Mouse (Mus musculus) embryonic facial prominence, embryonic 15.5 days (tissue): ENCODE measurements around the gene Rpl22l1. TPM values are rescaled to one million over a fixed set of nuclear protein-coding genes. Genes with fewer than 3 reads are reported as not detected.
"Not testable (repeated sequence)": the region's sequence is repeated elsewhere in the genome, so short reads cannot be mapped to it uniquely, and the experiment has no call there.

ENCODE experiments used
- ATAC-seq: fragments of 200-750 bp; cut with Nextera tagmentation; 2 replicates; pipeline ENCODE4 v1.8.0; 2017; ENCODE audit warnings: low read depth, moderate TSS enrichment; ENCODE audit not compliant: insufficient number of reproducible peaks, low FRiP score, low TSS enrichment
- H3K27ac ChIP-seq: fragments of 300-500 bp; sonication (generic); replicated peaks from 2 replicates; pipeline ENCODE4 v1.5.1; 2015; ENCODE audit warnings: mild to moderate bottlenecking, inconsistent platforms
- H3K27me3 ChIP-seq: fragments of 300-500 bp; sonication (generic); 2 replicates; pipeline ENCODE4 v1.6.1; 2015; ENCODE audit warnings: inconsistent platforms
- H3K36me3 ChIP-seq: fragments of 300-500 bp; sonication (generic); 2 replicates; pipeline ENCODE4 v1.6.1; 2015; ENCODE audit warnings: mild to moderate bottlenecking, inconsistent platforms
- H3K4me1 ChIP-seq: fragments of 300-500 bp; sonication (generic); 2 replicates; pipeline ENCODE4 v1.6.1; 2015; ENCODE audit warnings: inconsistent platforms
- H3K4me2 ChIP-seq: fragments of 300-500 bp; sonication (generic); replicated peaks from 2 replicates; pipeline ENCODE4 v1.6.1; 2015; ENCODE audit warnings: mild to moderate bottlenecking, inconsistent platforms
- H3K4me3 ChIP-seq: fragments of 300-500 bp; sonication (generic); replicated peaks from 2 replicates; pipeline ENCODE4 v1.5.1; 2015; ENCODE audit warnings: mild to moderate bottlenecking, inconsistent platforms
- H3K9ac ChIP-seq: fragments of 300-500 bp; sonication (generic); 2 replicates; pipeline ENCODE4 v1.6.1; 2015; ENCODE audit warnings: inconsistent platforms
- H3K9me3 ChIP-seq: fragments of 300-500 bp; sonication (generic); replicated peaks from 2 replicates; pipeline ENCODE4 v1.6.1; 2016; ENCODE audit warnings: inconsistent platforms
- WGBS: fragments of 180-500 bp; shearing (Covaris S2); methylation state at CpG from one replicate; pipeline ENCODE4 v1.1.7; 2015; 5-methylcytosine and 5-hydroxymethylcytosine counted together
- polyA plus RNA-seq: library from polyadenylated mRNA; unstranded; fragments of >200 nt; fragmentation: Nextera tagmentation; extraction: Ambion mirVana; gene quantifications from 2 replicates; pipeline ENCODE4 v1.2.1, GENCODE M21; 2015

Gene Rpl22l1
- 373 and 379 TPM in 2 replicates for polyA plus RNA-seq

DNA sequence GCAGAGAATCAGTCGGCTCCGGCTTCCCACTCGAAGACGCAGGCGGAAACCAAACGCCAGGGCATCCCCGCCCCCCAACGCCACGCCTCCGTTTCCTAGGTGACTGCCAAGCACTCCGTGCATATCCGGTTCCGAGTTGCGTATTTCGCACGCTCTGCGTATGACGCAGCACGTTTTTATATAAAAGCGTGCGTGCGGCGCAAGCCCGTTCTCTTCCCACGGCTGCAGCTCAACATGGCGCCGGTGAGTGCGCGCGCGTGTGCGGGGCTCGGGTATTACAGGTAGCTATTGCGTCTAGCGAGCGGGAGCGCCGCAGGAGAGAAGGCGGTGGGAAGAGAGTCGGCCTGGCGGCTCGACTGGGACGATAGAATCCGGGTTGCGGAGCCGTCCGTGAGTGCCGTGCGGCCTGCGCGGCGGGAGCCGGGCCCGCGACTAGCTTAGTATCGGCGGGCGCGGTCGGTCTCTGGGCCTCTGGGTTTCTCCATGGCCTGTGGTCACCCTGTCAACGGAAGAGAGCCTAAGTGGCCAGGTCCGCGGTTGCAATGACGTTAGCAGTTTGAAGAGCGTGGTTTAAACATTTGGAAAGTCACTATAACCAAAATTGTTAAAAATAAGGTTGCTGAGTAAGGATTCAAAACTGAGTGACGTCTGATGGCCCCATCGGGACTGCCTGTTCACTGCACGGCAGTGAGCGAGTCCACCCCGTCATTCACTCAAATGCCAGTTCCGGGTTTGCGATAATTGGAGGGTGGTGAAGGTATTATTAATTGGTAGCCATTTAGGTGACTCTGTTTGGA lies at the start of gene Rpl22l1:
TSS of gene Rpl22l1 (plus strand) at position 136 of the 797 bp plus-strand sequence.
- peaks cover 10% of the 10 kb centered on the region for H3K4me1 ChIP-seq
- no peaks in the 10 kb centered on the region for H3K27me3 ChIP-seq
- under 1% methylated on average over 72 of the region's 72 CpGs for WGBS
- peak within 1 kb of the TSS; percentile 89 for H3K27ac ChIP-seq
- peaks cover 14% of the 10 kb centered on the region; the same call in 1 of the 2 replicates for H3K36me3 ChIP-seq
- H3K9ac ChIP-seq, result peak within 1 kb of the TSS; percentile 98
- H3K9me3 ChIP-seq, result no peaks in the 10 kb centered on the region
- peak; percentile 100 for ATAC-seq
- peak within 1 kb of the TSS; percentile 56 for H3K4me2 ChIP-seq
- H3K4me3 ChIP-seq, result peak within 1 kb of the TSS; percentile 90

DNA sequence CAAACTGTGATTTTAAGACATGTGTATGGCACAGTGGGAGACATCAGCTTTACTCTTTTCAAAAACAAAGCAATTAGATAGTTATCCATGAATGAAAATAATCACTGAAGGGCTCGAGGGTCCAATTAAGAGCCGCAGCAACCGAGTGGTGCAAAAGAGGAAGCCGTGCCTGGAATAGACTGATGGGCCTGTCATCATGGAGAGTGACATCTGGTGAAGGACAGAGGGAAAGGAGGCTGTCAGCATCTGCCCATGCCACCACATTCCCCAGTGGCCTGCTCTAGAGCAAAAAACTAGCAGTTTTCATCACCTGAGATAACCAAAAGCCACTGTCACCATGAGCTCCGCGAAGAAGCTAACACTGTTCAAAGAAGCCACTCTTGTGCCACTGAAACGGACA lies 49.8 kb upstream of the Rpl22l1 start:
- Histone ChIP-seq H3K4me2 (no peak overlapping the region), H3K9me3 (no peaks in the 10 kb centered on the region), H3K27ac (no peak overlapping the region), H3K4me3 (no peak overlapping the region), H3K27me3 (no peaks in the 10 kb centered on the region), H3K4me1 (no peaks in the 10 kb centered on the region), H3K36me3 (no peaks in the 10 kb centered on the region), H3K9ac (no peak overlapping the region)
- 57% methylated on average over 7 of the region's 7 CpGs for WGBS
- ATAC-seq, result no peak

DNA sequence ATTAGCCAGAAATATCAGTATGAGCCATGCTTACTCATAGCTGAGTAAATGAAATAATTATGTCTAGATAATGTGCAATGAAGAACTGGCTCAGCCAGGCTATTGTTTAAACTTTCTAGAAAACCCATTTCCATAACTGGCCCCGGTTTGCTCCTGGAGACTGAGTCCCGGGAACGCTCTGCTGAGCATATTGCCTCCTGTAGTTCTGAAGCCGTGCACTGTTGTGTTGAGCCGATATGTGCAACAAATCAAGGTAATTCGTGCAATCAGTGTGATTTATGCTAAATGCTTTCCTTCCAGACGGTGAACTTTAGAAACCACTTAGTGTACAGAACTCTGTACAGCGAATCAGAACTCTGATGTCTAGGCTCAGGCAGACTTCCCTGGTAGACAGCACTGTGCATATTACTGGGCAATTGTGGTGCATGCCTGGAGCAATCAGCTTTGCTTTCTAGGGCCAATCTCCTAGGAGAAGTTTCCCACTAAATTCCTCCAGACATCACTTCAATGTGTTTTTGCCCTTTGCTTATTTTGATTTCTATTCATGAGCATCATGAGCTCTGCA lies 43.9 kb upstream of the Rpl22l1 start:
- no peaks in the 10 kb centered on the region for H3K27me3 ChIP-seq
- H3K9ac ChIP-seq, result no peak overlapping the region
- 57% methylated on average over 8 of the region's 8 CpGs for WGBS
- H3K9me3 ChIP-seq, result no peaks in the 10 kb centered on the region
- H3K4me1 ChIP-seq, result no peaks in the 10 kb centered on the region
- no peak overlapping the region for H3K4me3 ChIP-seq
- no peaks in the 10 kb centered on the region for H3K36me3 ChIP-seq
- H3K4me2 ChIP-seq, result no peak overlapping the region
- no peak overlapping the region for H3K27ac ChIP-seq
- ATAC-seq, result no peak

- no peak for ATAC-seq
- no peak overlapping the region for H3K4me3 ChIP-seq
- WGBS, result 84% methylated on average over 4 of the region's 4 CpGs
- H3K27me3 ChIP-seq, result no peaks in the 10 kb centered on the region
- H3K4me2 ChIP-seq, result no peak overlapping the region
- no peak overlapping the region for H3K9ac ChIP-seq
- no peak overlapping the region for H3K27ac ChIP-seq
- no peaks in the 10 kb centered on the region for H3K36me3 ChIP-seq
- H3K9me3 ChIP-seq, result no peaks in the 10 kb centered on the region
- H3K4me1 ChIP-seq, result no peaks in the 10 kb centered on the region
These were observed 38.3 kb upstream of the Rpl22l1 start for GRCm38 (mm10) chr3:28766935-28767334.

- H3K36me3 ChIP-seq, result no peaks in the 10 kb centered on the region
- WGBS, result 64% methylated on average over 3 of the region's 3 CpGs
- H3K4me2 ChIP-seq, result no peak overlapping the region
- H3K27ac ChIP-seq, result no peak overlapping the region
- H3K4me3 ChIP-seq, result no peak overlapping the region
- H3K9ac ChIP-seq, result no peak overlapping the region
- H3K27me3 ChIP-seq, result no peaks in the 10 kb centered on the region
- H3K4me1 ChIP-seq, result no peaks in the 10 kb centered on the region
- H3K9me3 ChIP-seq, result no peaks in the 10 kb centered on the region
- no peak for ATAC-seq
These were observed 37.0 kb upstream of the Rpl22l1 start for GRCm38 (mm10) chr3:28768222-28768621.

DNA sequence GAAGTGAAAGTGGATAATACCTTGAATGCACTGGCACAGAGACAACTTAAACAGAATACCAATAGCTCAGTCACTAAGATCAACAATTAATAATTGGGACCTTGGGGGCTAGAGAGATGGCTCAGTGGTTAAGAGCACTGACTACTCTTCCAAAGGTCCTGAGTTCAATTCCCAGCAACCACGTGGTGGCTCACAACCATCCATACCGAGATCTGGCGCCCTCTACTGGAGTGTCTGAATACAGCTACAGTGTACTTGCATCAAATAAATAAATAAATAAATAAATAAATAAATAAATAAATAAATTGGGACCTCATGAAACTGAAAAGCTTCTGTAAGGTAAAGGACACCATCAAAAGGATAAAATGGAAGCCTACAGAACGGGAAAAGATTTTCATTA lies 32.3 kb upstream of the Rpl22l1 start:
- not testable (repeated sequence) for ATAC-seq, H3K9ac ChIP-seq, H3K4me1 ChIP-seq, H3K36me3 ChIP-seq, H3K4me3 ChIP-seq, H3K4me2 ChIP-seq, H3K9me3 ChIP-seq, H3K27ac ChIP-seq, H3K27me3 ChIP-seq
- WGBS, result 64% methylated on average over 4 of the region's 4 CpGs

DNA sequence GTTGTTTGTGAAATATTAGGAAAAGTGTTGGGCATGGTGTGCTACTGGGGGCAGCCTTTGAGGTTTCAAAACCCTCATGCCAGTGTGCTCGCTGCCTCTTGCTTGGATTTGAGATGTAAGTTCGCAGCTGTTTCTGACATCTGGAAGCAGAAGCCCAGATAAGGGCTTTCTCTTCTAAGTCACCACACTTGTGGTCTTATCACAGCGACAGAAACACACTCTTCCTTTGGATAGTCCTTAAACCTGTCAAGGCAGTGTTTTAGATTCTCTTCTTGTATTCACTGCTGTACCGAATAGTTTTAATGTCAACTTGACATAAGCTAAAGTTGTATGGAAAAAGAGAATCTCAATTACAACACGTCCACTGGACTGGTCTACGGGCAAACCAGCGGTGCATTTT lies 29.9 kb upstream of the Rpl22l1 start:
- H3K36me3 ChIP-seq, result no peaks in the 10 kb centered on the region
- no peak for ATAC-seq
- 80% methylated on average over 7 of the region's 7 CpGs for WGBS
- no peaks in the 10 kb centered on the region for H3K4me1 ChIP-seq
- H3K9ac ChIP-seq, result no peak overlapping the region
- H3K4me3 ChIP-seq, result no peak overlapping the region
- H3K27ac ChIP-seq, result no peak overlapping the region
- no peaks in the 10 kb centered on the region for H3K27me3 ChIP-seq
- H3K4me2 ChIP-seq, result no peak overlapping the region
- no peaks in the 10 kb centered on the region for H3K9me3 ChIP-seq

- 75% methylated on average over 1 of the region's 1 CpGs for WGBS
- no peak overlapping the region for H3K9ac ChIP-seq
- H3K36me3 ChIP-seq, result no peaks in the 10 kb centered on the region
- H3K4me2 ChIP-seq, result no peak overlapping the region
- no peaks in the 10 kb centered on the region for H3K27me3 ChIP-seq
- no peak overlapping the region for H3K4me3 ChIP-seq
- no peaks in the 10 kb centered on the region for H3K9me3 ChIP-seq
- no peak for ATAC-seq
- H3K4me1 ChIP-seq, result peaks cover 5% of the 10 kb centered on the region
- H3K27ac ChIP-seq, result no peak overlapping the region
These were observed 29.3 kb upstream of the Rpl22l1 start for GRCm38 (mm10) chr3:28775958-28776357.

GRCm38 (mm10) chr3:28776491-28776890 lies 28.7 kb upstream of the Rpl22l1 start:
- H3K4me3 ChIP-seq, result no peak overlapping the region
- no peaks in the 10 kb centered on the region for H3K36me3 ChIP-seq
- no peak overlapping the region for H3K27ac ChIP-seq
- no peak for ATAC-seq
- no peak overlapping the region for H3K4me2 ChIP-seq
- H3K4me1 ChIP-seq, result peaks cover 6% of the 10 kb centered on the region
- H3K9ac ChIP-seq, result no peak overlapping the region
- no peaks in the 10 kb centered on the region for H3K9me3 ChIP-seq
- H3K27me3 ChIP-seq, result no peaks in the 10 kb centered on the region
- WGBS, result 77% methylated on average over 1 of the region's 1 CpGs

GRCm38 (mm10) chr3:28780511-28780910 lies 24.7 kb upstream of the Rpl22l1 start:
- no peak overlapping the region for H3K27ac ChIP-seq
- WGBS, result 70% methylated on average over 9 of the region's 9 CpGs
- H3K4me1 ChIP-seq, result peaks cover 6% of the 10 kb centered on the region
- no peaks in the 10 kb centered on the region for H3K36me3 ChIP-seq
- H3K4me2 ChIP-seq, result peak overlapping the region; percentile 98
- no peaks in the 10 kb centered on the region for H3K27me3 ChIP-seq
- no peak for ATAC-seq
- H3K4me3 ChIP-seq, result peak overlapping the region; percentile 74
- no peaks in the 10 kb centered on the region for H3K9me3 ChIP-seq
- H3K9ac ChIP-seq, result no peak overlapping the region

- 2% methylated on average over 42 of the region's 46 CpGs for WGBS
These were observed 24.2 kb upstream of the Rpl22l1 start, which contains the start of gene Eif5a2 for GRCm38 (mm10) chr3:28780994-28781393. TSS of gene Eif5a2 (plus strand) at chr3:28781276.

More at GRCm38 (mm10) chr3:28780994-28781393, 24.2 kb upstream of the Rpl22l1 start, which contains the start of gene Eif5a2:
- peak within 1 kb of the TSS; percentile 58 for H3K9ac ChIP-seq
- no peak within 1 kb of the TSS for H3K27ac ChIP-seq
- peak within 1 kb of the TSS; percentile 98 for H3K4me2 ChIP-seq
- peak; percentile 98 for ATAC-seq
- peaks cover 6% of the 10 kb centered on the region for H3K4me1 ChIP-seq
- peak within 1 kb of the TSS; percentile 74 for H3K4me3 ChIP-seq
- no peaks in the 10 kb centered on the region for H3K36me3 ChIP-seq
- no peaks in the 10 kb centered on the region for H3K27me3 ChIP-seq
- H3K9me3 ChIP-seq, result no peaks in the 10 kb centered on the region
